Mouse (Mus musculus) midbrain, embryonic 16.5 days (tissue): ENCODE results near the gene Klf1. TPM values are rescaled to one million over a fixed set of nuclear protein-coding genes. Genes with fewer than 3 reads are reported as not detected.

Experiments used
- ATAC-seq: fragments of 200-750 bp; cut with Nextera tagmentation; 2 replicates; pipeline ENCODE4 v1.8.0; 2017; ENCODE audit warnings: moderate TSS enrichment
- H3K27ac ChIP-seq: fragments of 300-500 bp; sonication (generic); 2 replicates; pipeline ENCODE4 v1.5.1; 2014; ENCODE audit warnings: mild to moderate bottlenecking, low read length, mixed read lengths
- H3K27me3 ChIP-seq: fragments of 300-500 bp; sonication (generic); 2 replicates; pipeline ENCODE4 v1.6.1; 2014; ENCODE audit warnings: low read depth, low read length, mixed read lengths; ENCODE audit not compliant: control insufficient read depth, insufficient read depth
- H3K36me3 ChIP-seq: fragments of 300-500 bp; sonication (generic); 2 replicates; pipeline ENCODE4 v1.6.1; 2014; ENCODE audit warnings: mild to moderate bottlenecking, low read length, moderate library complexity, mixed read lengths; ENCODE audit not compliant: control insufficient read depth, insufficient read depth
- H3K4me1 ChIP-seq: fragments of 300-500 bp; sonication (generic); 2 replicates; pipeline ENCODE4 v1.6.1; 2014; ENCODE audit warnings: mild to moderate bottlenecking, low read length, mixed read lengths; ENCODE audit not compliant: control insufficient read depth, insufficient read depth
- H3K4me2 ChIP-seq: fragments of 300-500 bp; sonication (generic); 2 replicates; pipeline ENCODE4 v1.6.1; 2014; ENCODE audit warnings: mild to moderate bottlenecking, low read length, mixed read lengths
- H3K4me3 ChIP-seq: fragments of 300-500 bp; sonication (generic); 2 replicates; pipeline ENCODE4 v1.5.1; 2014; ENCODE audit warnings: low read depth, mild to moderate bottlenecking, low read length, moderate library complexity, mixed read lengths
- H3K9ac ChIP-seq: fragments of 300-500 bp; sonication (generic); 2 replicates; pipeline ENCODE4 v1.6.1; 2014; ENCODE audit warnings: low read depth, low read length, mixed read lengths
- H3K9me3 ChIP-seq: fragments of 300-500 bp; sonication (generic); replicated peaks from 2 replicates; pipeline ENCODE4 v1.6.1; 2014; ENCODE audit warnings: mild to moderate bottlenecking, low read length, mixed read lengths; ENCODE audit not compliant: control insufficient read depth, poor library complexity, severe bottlenecking
- WGBS: fragments of 180-500 bp; shearing (Covaris S2); extraction: QIAGEN DNeasy Blood & Tissue Kit; methylation state at CpG from one replicate; pipeline ENCODE4 v1.1.7; 2014; 5-methylcytosine and 5-hydroxymethylcytosine counted together
- polyA plus RNA-seq: library from polyadenylated mRNA; unstranded; fragments of >200 nt; fragmentation: Nextera tagmentation; extraction: Ambion mirVana; gene quantifications from 2 replicates; pipeline ENCODE4 v1.2.1, GENCODE M21; 2015

Klf1 gene
- polyA plus RNA-seq, 1 experiment from 2014 or later = 0.28 TPM

GRCm38 (mm10) chr8:84936041-84936961 lies 34.6 kb downstream of the Klf1 start:
- Histone ChIP-seq H3K9ac (peak overlapping the region; percentile 100), H3K9me3 (no peaks in the 10 kb centered on the region), H3K4me3 (peak overlapping the region; percentile 92), H3K27me3 (no peaks in the 10 kb centered on the region; the same call in 1 of the 2 replicates), H3K4me2 (peak overlapping the region; percentile 98), H3K27ac (peak overlapping the region; percentile 98), H3K36me3 (peaks cover 4% of the 10 kb centered on the region; the same call in 1 of the 2 replicates), H3K4me1 (peaks cover 24% of the 10 kb centered on the region)
- ATAC-seq = peak; percentile 46
- 10% methylated on average over 23 of the region's 23 CpGs for WGBS

- no peaks in the 10 kb centered on the region; the same call in 1 of the 2 replicates for H3K27me3 ChIP-seq
- peak within 1 kb of the TSS; percentile 92 for H3K4me3 ChIP-seq
- WGBS = under 1% methylated on average over 47 of the region's 50 CpGs
- peaks cover 24% of the 10 kb centered on the region for H3K4me1 ChIP-seq
- H3K9ac ChIP-seq = peak within 1 kb of the TSS; percentile 100
- peak; percentile 58 for ATAC-seq
- no peaks in the 10 kb centered on the region for H3K9me3 ChIP-seq
- peaks cover 4% of the 10 kb centered on the region; the same call in 1 of the 2 replicates for H3K36me3 ChIP-seq
- peak within 1 kb of the TSS; percentile 98 for H3K4me2 ChIP-seq
- H3K27ac ChIP-seq = peak within 1 kb of the TSS; percentile 98
These were observed 35.3 kb downstream of the Klf1 start, which contains the start of gene Mast1 for GRCm38 (mm10) chr8:84936962-84937546. Gene Mast1 (minus strand): TSS chr8:84937359.

- peak overlapping the region; percentile 98 for H3K27ac ChIP-seq
- peak overlapping the region; percentile 100 for H3K9ac ChIP-seq
- peak overlapping the region; percentile 92 for H3K4me3 ChIP-seq
- ATAC-seq = no peak
- no peaks in the 10 kb centered on the region; the same call in 1 of the 2 replicates for H3K27me3 ChIP-seq
- H3K4me1 ChIP-seq = peaks cover 24% of the 10 kb centered on the region
- H3K9me3 ChIP-seq = no peaks in the 10 kb centered on the region
- no peaks in the 10 kb centered on the region; the same call in 1 of the 2 replicates for H3K36me3 ChIP-seq
- 66% methylated on average over 13 of the region's 13 CpGs for WGBS
- H3K4me2 ChIP-seq = peak overlapping the region; percentile 98
These were observed 36.1 kb downstream of the Klf1 start for GRCm38 (mm10) chr8:84937620-84938485.

- H3K4me2 ChIP-seq = peak overlapping the region; percentile 76
These were observed 42.0 kb downstream of the Klf1 start for GRCm38 (mm10) chr8:84943699-84944098.

GRCm38 (mm10) chr8:84944478-84945160 lies 42.9 kb downstream of the Klf1 start:
- ATAC-seq = peak; percentile 30; the same call in 1 of the 2 replicates
- Histone ChIP-seq H3K4me3 (peak overlapping the region; percentile 81), H3K4me2 (peak overlapping the region; percentile 76), H3K27me3 (peaks cover 9% of the 10 kb centered on the region), H3K9me3 (no peaks in the 10 kb centered on the region), H3K27ac (peak overlapping the region; percentile 86), H3K4me1 (peaks cover 33% of the 10 kb centered on the region), H3K9ac (peak overlapping the region; percentile 87), H3K36me3 (no peaks in the 10 kb centered on the region)
- WGBS = 2% methylated on average over 26 of the region's 26 CpGs

More at GRCm38 (mm10) chr8:84943699-84944098, 42.0 kb downstream of the Klf1 start:
- no peaks in the 10 kb centered on the region for H3K36me3 ChIP-seq
- H3K9ac ChIP-seq = no peak overlapping the region
- peaks cover 33% of the 10 kb centered on the region for H3K4me1 ChIP-seq
- H3K9me3 ChIP-seq = no peaks in the 10 kb centered on the region
- peak overlapping the region; percentile 81; the same call in 1 of the 2 replicates for H3K4me3 ChIP-seq
- peaks cover 9% of the 10 kb centered on the region for H3K27me3 ChIP-seq
- WGBS = 17% methylated on average over 4 of the region's 4 CpGs
- ATAC-seq = no peak
- H3K27ac ChIP-seq = no peak overlapping the region

GRCm38 (mm10) chr8:84945235-84945632 lies 43.5 kb downstream of the Klf1 start:
- ATAC-seq = peak; percentile 70
- Histone ChIP-seq H3K9ac (peak overlapping the region; percentile 87), H3K9me3 (no peaks in the 10 kb centered on the region), H3K27me3 (peaks cover 14% of the 10 kb centered on the region), H3K36me3 (no peaks in the 10 kb centered on the region), H3K27ac (peak overlapping the region; percentile 86), H3K4me3 (peak overlapping the region; percentile 81), H3K4me1 (peaks cover 33% of the 10 kb centered on the region), H3K4me2 (peak overlapping the region; percentile 76)
- WGBS = under 1% methylated on average over 11 of the region's 11 CpGs

GRCm38 (mm10) chr8:84945633-84946527 lies 44.2 kb downstream of the Klf1 start:
- Histone ChIP-seq H3K9me3 (no peaks in the 10 kb centered on the region), H3K4me2 (peak overlapping the region; percentile 76), H3K4me1 (peaks cover 33% of the 10 kb centered on the region), H3K27ac (peak overlapping the region; percentile 86), H3K27me3 (peaks cover 17% of the 10 kb centered on the region), H3K4me3 (peak overlapping the region; percentile 81), H3K9ac (peak overlapping the region; percentile 87), H3K36me3 (no peaks in the 10 kb centered on the region)
- WGBS = under 1% methylated on average over 25 of the region's 67 CpGs
- ATAC-seq = peak; percentile 57
